Mouse (Mus musculus) heart, postnatal 0 days (tissue): ENCODE measurements around the gene Cfap126.

Experiments used
- CTCF ChIP-seq: IDR thresholded peaks from 2 replicates; pipeline ENCODE4 v1.5.1; 2016; ENCODE audit warnings: antibody characterized with exemption, control low read depth, low read depth
- EP300 ChIP-seq: IDR thresholded peaks from 2 replicates; pipeline ENCODE4 v1.6.1; 2016; ENCODE audit warnings: antibody characterized with exemption, low read depth

DNA sequence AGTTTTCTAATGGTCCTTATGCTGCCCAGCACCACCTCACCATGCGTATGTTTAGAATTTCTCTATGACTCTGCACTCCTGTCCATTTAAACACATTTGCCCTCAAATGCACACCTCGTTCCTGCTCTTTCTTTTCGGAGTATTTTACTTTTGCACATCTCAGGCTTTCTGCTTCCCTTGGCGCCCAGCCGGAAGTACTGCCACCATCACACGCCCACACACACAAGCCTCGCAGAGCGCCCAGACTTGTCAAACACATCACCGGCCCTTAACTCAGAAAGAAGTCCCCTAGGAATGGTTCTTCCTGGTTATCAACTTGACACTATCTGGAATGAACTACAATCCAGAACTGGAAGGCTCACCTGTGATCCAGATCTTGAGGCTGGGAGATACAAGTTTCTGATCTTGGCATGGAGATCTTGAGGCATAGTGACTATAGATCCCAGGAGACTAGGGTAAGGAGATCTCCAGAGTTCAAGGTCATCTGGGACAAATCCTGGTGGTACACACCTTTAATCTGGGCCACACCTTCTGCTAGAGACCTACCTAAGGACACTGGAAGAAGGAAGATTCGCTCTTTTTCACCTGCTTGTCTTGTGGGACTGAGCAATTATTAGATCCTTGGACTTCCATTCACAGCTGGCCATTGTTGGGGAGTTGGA is 10.4 kb upstream of the Cfap126 start:
- TF ChIP-seq CTCF (no peak), EP300 (no peak)
